Mouse (Mus musculus): ENCODE measurements around the gene Alg14. TPM values are rescaled to one million over a fixed set of nuclear protein-coding genes. Genes with fewer than 3 reads are reported as not detected.

Gene Alg14
- polyA plus RNA-seq, 1 experiment from 2014 or later: 33.6 TPM

Other genes with a start within 250 kb of the Alg14 start
- 6.7 and 8.6 TPM in 2 replicates for gene Rwdd3, start 120.1 kb upstream of the Alg14 start, polyA plus RNA-seq (2016; fragmentation: Nextera tagmentation; extraction: Ambion mirVana)
- gene Tmem56, start 8.7 kb upstream of the Alg14 start, polyA plus RNA-seq (2016; fragmentation: Nextera tagmentation; extraction: Ambion mirVana): 0.90 and 1.0 TPM in 2 replicates
- gene Cnn3, start 134.7 kb downstream of the Alg14 start, polyA plus RNA-seq (2016; fragmentation: Nextera tagmentation; extraction: Ambion mirVana): 896 and 941 TPM in 2 replicates
- 1.5 and 1.6 TPM in 2 replicates for gene Slc44a3, start 240.6 kb downstream of the Alg14 start, polyA plus RNA-seq (2016; fragmentation: Nextera tagmentation; extraction: Ambion mirVana)